Mouse (Mus musculus) midbrain, embryonic 16.5 days (tissue): ENCODE data around the gene Disp2. TPM values are rescaled to one million over a fixed set of nuclear protein-coding genes. Genes with fewer than 3 reads are reported as not detected.

Experiments used
- ATAC-seq: fragments of 200-750 bp; cut with Nextera tagmentation; 2 replicates; pipeline ENCODE4 v1.8.0; 2017; ENCODE audit warnings: moderate TSS enrichment
- H3K27ac ChIP-seq: fragments of 300-500 bp; sonication (generic); 2 replicates; pipeline ENCODE4 v1.5.1; 2014; ENCODE audit warnings: mild to moderate bottlenecking, low read length, mixed read lengths
- H3K27me3 ChIP-seq: fragments of 300-500 bp; sonication (generic); 2 replicates; pipeline ENCODE4 v1.6.1; 2014; ENCODE audit warnings: low read depth, low read length, mixed read lengths; ENCODE audit not compliant: control insufficient read depth, insufficient read depth
- H3K36me3 ChIP-seq: fragments of 300-500 bp; sonication (generic); 2 replicates; pipeline ENCODE4 v1.6.1; 2014; ENCODE audit warnings: mild to moderate bottlenecking, low read length, moderate library complexity, mixed read lengths; ENCODE audit not compliant: control insufficient read depth, insufficient read depth
- H3K4me1 ChIP-seq: fragments of 300-500 bp; sonication (generic); 2 replicates; pipeline ENCODE4 v1.6.1; 2014; ENCODE audit warnings: mild to moderate bottlenecking, low read length, mixed read lengths; ENCODE audit not compliant: control insufficient read depth, insufficient read depth
- H3K4me2 ChIP-seq: fragments of 300-500 bp; sonication (generic); 2 replicates; pipeline ENCODE4 v1.6.1; 2014; ENCODE audit warnings: mild to moderate bottlenecking, low read length, mixed read lengths
- H3K4me3 ChIP-seq: fragments of 300-500 bp; sonication (generic); 2 replicates; pipeline ENCODE4 v1.5.1; 2014; ENCODE audit warnings: low read depth, mild to moderate bottlenecking, low read length, moderate library complexity, mixed read lengths
- H3K9ac ChIP-seq: fragments of 300-500 bp; sonication (generic); 2 replicates; pipeline ENCODE4 v1.6.1; 2014; ENCODE audit warnings: low read depth, low read length, mixed read lengths
- H3K9me3 ChIP-seq: fragments of 300-500 bp; sonication (generic); replicated peaks from 2 replicates; pipeline ENCODE4 v1.6.1; 2014; ENCODE audit warnings: mild to moderate bottlenecking, low read length, mixed read lengths; ENCODE audit not compliant: control insufficient read depth, poor library complexity, severe bottlenecking
- WGBS: fragments of 180-500 bp; shearing (Covaris S2); extraction: QIAGEN DNeasy Blood & Tissue Kit; methylation state at CpG from one replicate; pipeline ENCODE4 v1.1.7; 2014; 5-methylcytosine and 5-hydroxymethylcytosine counted together
- polyA plus RNA-seq: library from polyadenylated mRNA; unstranded; fragments of >200 nt; fragmentation: Nextera tagmentation; extraction: Ambion mirVana; gene quantifications from 2 replicates; pipeline ENCODE4 v1.2.1, GENCODE M21; 2015

Disp2 gene
- polyA plus RNA-seq, result 72.3 and 77.0 TPM in 2 replicates

GRCm38 (mm10) chr2:118779504-118780480, at the start of gene Disp2:
Disp2 (plus strand) TSS chr2:118779719.
- Histone ChIP-seq H3K9me3 (no peaks in the 10 kb centered on the region), H3K4me1 (peaks cover 13% of the 10 kb centered on the region), H3K27me3 (no peaks in the 10 kb centered on the region), H3K27ac (peak within 1 kb of the TSS; percentile 93), H3K4me3 (peak within 1 kb of the TSS; percentile 71), H3K4me2 (peak within 1 kb of the TSS; percentile 68), H3K9ac (peak within 1 kb of the TSS; percentile 86), H3K36me3 (no peaks in the 10 kb centered on the region)
- 9% methylated on average over 39 of the region's 39 CpGs for WGBS
- peak; percentile 97 for ATAC-seq

GRCm38 (mm10) chr2:118729816-118730621, 49.5 kb upstream of the Disp2 start:
- no peak overlapping the region for H3K4me2 ChIP-seq
- H3K27me3 ChIP-seq, result peaks cover 2% of the 10 kb centered on the region; the same call in 1 of the 2 replicates
- H3K4me3 ChIP-seq, result no peak overlapping the region
- H3K9ac ChIP-seq, result no peak overlapping the region
- H3K36me3 ChIP-seq, result no peaks in the 10 kb centered on the region
- no peaks in the 10 kb centered on the region for H3K4me1 ChIP-seq
- ATAC-seq, result no peak
- H3K27ac ChIP-seq, result no peak overlapping the region
- H3K9me3 ChIP-seq, result no peaks in the 10 kb centered on the region
- 31% methylated on average over 8 of the region's 8 CpGs for WGBS

DNA sequence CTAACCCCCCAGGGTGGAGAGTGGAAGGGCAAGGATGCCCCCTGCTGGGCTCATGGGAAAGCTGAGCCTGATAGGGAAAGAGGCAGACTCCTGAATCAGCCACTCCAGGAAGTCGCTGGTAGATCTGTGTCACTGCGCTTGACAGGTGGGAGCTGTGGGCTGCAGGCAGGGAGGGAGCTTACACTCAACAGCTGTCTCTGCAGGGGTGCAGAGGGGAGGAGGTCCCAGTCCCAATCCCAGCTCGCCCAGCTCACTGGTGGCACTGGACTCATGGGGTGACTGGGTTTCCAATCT, 49.0 kb upstream of the Disp2 start:
- H3K4me3 ChIP-seq, result no peak overlapping the region
- H3K9ac ChIP-seq, result no peak overlapping the region
- H3K4me2 ChIP-seq, result no peak overlapping the region
- no peak overlapping the region for H3K27ac ChIP-seq
- no peaks in the 10 kb centered on the region for H3K36me3 ChIP-seq
- no peak for ATAC-seq
- no peaks in the 10 kb centered on the region for H3K4me1 ChIP-seq
- H3K27me3 ChIP-seq, result peaks cover 2% of the 10 kb centered on the region; the same call in 1 of the 2 replicates
- no peaks in the 10 kb centered on the region for H3K9me3 ChIP-seq
- 4% methylated on average over 3 of the region's 3 CpGs for WGBS

DNA sequence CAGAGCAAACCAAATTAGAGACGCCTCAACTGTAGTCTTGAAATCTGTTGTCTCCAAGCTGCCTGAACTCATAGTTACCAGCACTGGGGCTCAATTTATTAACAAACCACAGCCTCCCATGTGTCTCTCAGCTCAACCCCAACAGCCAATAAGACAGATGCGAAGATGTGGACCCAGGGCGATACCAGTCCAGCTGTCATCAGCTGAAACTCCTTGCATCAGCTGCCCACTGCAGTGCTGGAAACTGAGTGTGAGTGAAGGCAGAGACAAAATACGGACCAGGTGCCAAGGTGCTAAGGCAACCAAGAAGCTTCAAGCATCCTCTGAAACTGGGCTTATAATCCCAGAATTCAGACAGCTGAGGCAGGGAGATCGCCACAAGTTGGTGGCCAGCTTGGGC, 47.5 kb upstream of the Disp2 start:
- no peak overlapping the region for H3K27ac ChIP-seq
- 83% methylated on average over 5 of the region's 5 CpGs for WGBS
- no peaks in the 10 kb centered on the region for H3K9me3 ChIP-seq
- H3K4me2 ChIP-seq, result no peak overlapping the region
- H3K4me1 ChIP-seq, result no peaks in the 10 kb centered on the region
- peaks cover 2% of the 10 kb centered on the region; the same call in 1 of the 2 replicates for H3K27me3 ChIP-seq
- no peak overlapping the region for H3K9ac ChIP-seq
- no peaks in the 10 kb centered on the region for H3K36me3 ChIP-seq
- no peak for ATAC-seq
- H3K4me3 ChIP-seq, result no peak overlapping the region

DNA sequence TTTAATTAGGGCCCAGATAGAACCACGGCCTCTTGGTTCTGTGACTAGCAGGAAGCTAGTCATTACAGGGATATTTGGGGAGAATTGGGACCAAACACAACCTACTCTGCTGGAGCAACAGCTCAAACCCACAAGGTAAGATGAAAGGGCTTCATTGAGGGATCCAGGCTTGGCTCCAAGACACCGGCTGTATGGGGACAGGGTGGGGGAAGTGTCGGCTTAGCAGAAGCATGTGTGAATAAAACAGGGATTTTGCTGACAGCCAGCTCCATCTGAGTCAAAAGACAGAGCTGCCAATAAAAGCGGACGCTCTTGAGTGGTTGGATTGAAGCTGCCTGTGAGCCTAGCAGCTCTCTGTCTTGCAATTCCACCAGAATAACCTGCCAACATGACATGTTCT, 46.2 kb upstream of the Disp2 start:
- H3K9me3 ChIP-seq, result no peaks in the 10 kb centered on the region
- WGBS, result 39% methylated on average over 5 of the region's 5 CpGs

GRCm38 (mm10) chr2:118740341-118740740, 39.2 kb upstream of the Disp2 start:
- Histone ChIP-seq H3K9me3 (no peaks in the 10 kb centered on the region), H3K4me3 (no peak overlapping the region), H3K36me3 (no peaks in the 10 kb centered on the region), H3K27ac (no peak overlapping the region), H3K4me1 (peaks cover 8% of the 10 kb centered on the region), H3K9ac (no peak overlapping the region), H3K27me3 (peaks cover 4% of the 10 kb centered on the region; the same call in 1 of the 2 replicates), H3K4me2 (no peak overlapping the region)
- ATAC-seq, result no peak
- 71% methylated on average over 3 of the region's 3 CpGs for WGBS

More for the DNA sequence above, 46.2 kb upstream of the Disp2 start:
- no peak overlapping the region for H3K9ac ChIP-seq
- peaks cover 2% of the 10 kb centered on the region; the same call in 1 of the 2 replicates for H3K27me3 ChIP-seq
- no peak for ATAC-seq
- no peak overlapping the region for H3K4me2 ChIP-seq
- no peaks in the 10 kb centered on the region for H3K4me1 ChIP-seq
- H3K4me3 ChIP-seq, result no peak overlapping the region
- H3K27ac ChIP-seq, result no peak overlapping the region
- H3K36me3 ChIP-seq, result no peaks in the 10 kb centered on the region

DNA sequence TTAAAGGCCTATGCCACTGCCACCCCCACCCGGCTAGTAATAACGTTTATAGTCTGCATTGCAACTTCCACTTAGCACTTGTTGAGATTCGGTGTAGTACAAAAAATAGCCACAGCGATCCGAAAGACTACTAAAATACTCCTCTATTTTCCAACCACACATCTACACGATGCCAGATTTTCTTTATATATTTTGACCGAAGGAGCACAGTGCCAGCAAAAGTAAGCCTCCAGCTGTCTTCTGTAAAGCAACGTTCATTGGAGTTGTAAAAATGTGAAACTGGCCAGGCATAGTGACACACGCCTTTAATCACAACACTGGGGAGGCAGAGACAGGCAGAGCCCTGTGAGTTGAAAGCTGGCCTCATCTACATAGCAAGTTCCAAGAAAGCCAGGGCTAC, 38.3 kb upstream of the Disp2 start:
- Histone ChIP-seq H3K4me2 (no peak overlapping the region), H3K4me3 (no peak overlapping the region), H3K9me3 (no peaks in the 10 kb centered on the region), H3K27ac (no peak overlapping the region), H3K4me1 (peaks cover 8% of the 10 kb centered on the region), H3K9ac (no peak overlapping the region), H3K36me3 (no peaks in the 10 kb centered on the region), H3K27me3 (peaks cover 4% of the 10 kb centered on the region; the same call in 1 of the 2 replicates)
- WGBS, result 72% methylated on average over 9 of the region's 9 CpGs
- no peak for ATAC-seq

GRCm38 (mm10) chr2:118743261-118743943, 36.1 kb upstream of the Disp2 start:
- no peak overlapping the region for H3K4me3 ChIP-seq
- no peak overlapping the region for H3K9ac ChIP-seq
- H3K27ac ChIP-seq, result no peak overlapping the region
- H3K9me3 ChIP-seq, result no peaks in the 10 kb centered on the region
- H3K27me3 ChIP-seq, result peaks cover 4% of the 10 kb centered on the region; the same call in 1 of the 2 replicates
- H3K36me3 ChIP-seq, result no peaks in the 10 kb centered on the region
- H3K4me2 ChIP-seq, result no peak overlapping the region
- 26% methylated on average over 8 of the region's 8 CpGs for WGBS
- peaks cover 20% of the 10 kb centered on the region for H3K4me1 ChIP-seq
- ATAC-seq, result no peak
